Mouse (Mus musculus) embryonic facial prominence, embryonic 11.5 days (tissue): Measurements from ENCODE around the gene Gm20388. TPM values are rescaled to one million over a fixed set of nuclear protein-coding genes. Genes with fewer than 3 reads are reported as not detected.
A peak's percentile ranks its signal among the peaks of the same experiment; 100 is the strongest.

Experiments used
- ATAC-seq: fragments of 200-750 bp; cut with Nextera tagmentation; replicated peaks from 2 replicates; pipeline ENCODE4 v1.8.0; 2017; ENCODE audit warnings: low read depth; ENCODE audit not compliant: insufficient number of reproducible peaks, low FRiP score, low TSS enrichment
- DNase-seq: peaks from one replicate; pipeline ENCODE4 v3.0.0-alpha.2; 2015; ENCODE audit warnings: low spot score
- H3K27ac ChIP-seq: fragments of 300-500 bp; sonication (generic); replicated peaks from 2 replicates; pipeline ENCODE4 v1.5.1; 2014; ENCODE audit warnings: mild to moderate bottlenecking, low read depth, low read length, control low read depth
- H3K27me3 ChIP-seq: fragments of 300-500 bp; sonication (generic); 2 replicates; pipeline ENCODE4 v1.6.1; 2014; ENCODE audit warnings: mild to moderate bottlenecking, low read length, moderate library complexity, mixed read lengths; ENCODE audit not compliant: control insufficient read depth, insufficient read depth
- H3K36me3 ChIP-seq: fragments of 300-500 bp; sonication (generic); replicated peaks from 2 replicates; pipeline ENCODE4 v1.6.1; 2014; ENCODE audit warnings: low read depth, mild to moderate bottlenecking, low read length, moderate library complexity, mixed read lengths; ENCODE audit not compliant: control insufficient read depth, insufficient read depth
- H3K4me1 ChIP-seq: fragments of 300-500 bp; sonication (generic); 2 replicates; pipeline ENCODE4 v1.6.1; 2014; ENCODE audit warnings: low read length, mixed read lengths; ENCODE audit not compliant: control insufficient read depth, insufficient read depth
- H3K4me2 ChIP-seq: fragments of 300-500 bp; sonication (generic); 2 replicates; pipeline ENCODE4 v1.6.1; 2014; ENCODE audit warnings: low read depth, mild to moderate bottlenecking, control low read depth, low read length, moderate library complexity
- H3K4me3 ChIP-seq: fragments of 300-500 bp; sonication (generic); 2 replicates; pipeline ENCODE4 v1.5.1; 2014; ENCODE audit warnings: low read depth, low read length, control low read depth
- H3K9ac ChIP-seq: fragments of 300-500 bp; sonication (generic); replicated peaks from 2 replicates; pipeline ENCODE4 v1.6.1; 2014; ENCODE audit warnings: mild to moderate bottlenecking, control low read depth, low read length
- H3K9me3 ChIP-seq: fragments of 300-500 bp; sonication (generic); replicated peaks from 2 replicates; pipeline ENCODE4 v1.6.1; 2016; ENCODE audit warnings: mild to moderate bottlenecking, low read length, inconsistent platforms, mixed read lengths; ENCODE audit not compliant: control insufficient read depth
- WGBS: fragments of 180-500 bp; shearing (Covaris S2); extraction: QIAGEN DNeasy Blood & Tissue Kit; methylation state at CpG from one replicate; pipeline ENCODE4 v1.1.7; 2014; 5-methylcytosine and 5-hydroxymethylcytosine counted together
- polyA plus RNA-seq: library from polyadenylated mRNA; unstranded; fragments of >200 nt; fragmentation: Nextera tagmentation; extraction: Ambion mirVana; gene quantifications from 2 replicates; pipeline ENCODE4 v1.2.1, GENCODE M21; 2014

Gene Gm20388
- polyA plus RNA-seq, 1 experiment from 2014 or later = 3.1 TPM

- Histone ChIP-seq H3K4me2 (no peak overlapping the region; the same call in 1 of the 2 replicates), H3K9me3 (no peaks in the 10 kb centered on the region), H3K4me3 (no peak overlapping the region), H3K27ac (no peak overlapping the region), H3K9ac (no peak overlapping the region), H3K27me3 (no peaks in the 10 kb centered on the region), H3K36me3 (no peaks in the 10 kb centered on the region), H3K4me1 (peaks cover 8% of the 10 kb centered on the region)
- DNase-seq (no peak), ATAC-seq (no peak)
- WGBS = 98% methylated on average over 5 of the region's 5 CpGs
Observed at GRCm38 (mm10) chr8:121827726-121828125, 1917.1 kb downstream of the Gm20388 start.

- 33% methylated on average over 10 of the region's 10 CpGs for WGBS
- no peak overlapping the region for H3K27ac ChIP-seq
- no peak for DNase-seq
Observed at GRCm38 (mm10) chr8:121828376-121829023, 1917.9 kb downstream of the Gm20388 start.

GRCm38 (mm10) chr8:121829048-121829776 is 1918.6 kb downstream of the Gm20388 start, which contains the start of gene Klhdc4:
Klhdc4 (minus strand) TSS chr8:121829569.
- under 1% methylated on average over 66 of the region's 68 CpGs for WGBS
- Histone ChIP-seq H3K4me3 (peak within 1 kb of the TSS; percentile 85), H3K27me3 (no peaks in the 10 kb centered on the region), H3K9me3 (no peaks in the 10 kb centered on the region), H3K27ac (no peak within 1 kb of the TSS), H3K4me2 (peak within 1 kb of the TSS; percentile 87), H3K36me3 (no peaks in the 10 kb centered on the region), H3K9ac (peak within 1 kb of the TSS; percentile 78), H3K4me1 (peaks cover 8% of the 10 kb centered on the region)
- DNase-seq (peak; percentile 93), ATAC-seq (peak; percentile 93)

More at GRCm38 (mm10) chr8:121828376-121829023, 1917.9 kb downstream of the Gm20388 start:
- Histone ChIP-seq H3K9me3 (no peaks in the 10 kb centered on the region), H3K9ac (peak overlapping the region; percentile 78), H3K4me3 (peak overlapping the region; percentile 85), H3K4me2 (peak overlapping the region; percentile 87), H3K27me3 (no peaks in the 10 kb centered on the region), H3K36me3 (no peaks in the 10 kb centered on the region), H3K4me1 (peaks cover 8% of the 10 kb centered on the region)
- ATAC-seq = no peak

GRCm38 (mm10) chr8:121829777-121830362 is 1919.2 kb downstream of the Gm20388 start:
- H3K4me3 ChIP-seq = peak overlapping the region; percentile 85
- H3K36me3 ChIP-seq = no peaks in the 10 kb centered on the region
- peak overlapping the region; percentile 78 for H3K9ac ChIP-seq
- H3K4me1 ChIP-seq = peaks cover 8% of the 10 kb centered on the region
- no peaks in the 10 kb centered on the region for H3K9me3 ChIP-seq
- no peaks in the 10 kb centered on the region for H3K27me3 ChIP-seq
- no peak; the same call in 1 of the 2 replicates for ATAC-seq
- H3K27ac ChIP-seq = no peak overlapping the region
- peak overlapping the region; percentile 87 for H3K4me2 ChIP-seq
- WGBS = 14% methylated on average over 18 of the region's 18 CpGs
- DNase-seq = no peak

- Histone ChIP-seq H3K9me3 (no peaks in the 10 kb centered on the region), H3K4me2 (no peak overlapping the region), H3K36me3 (no peaks in the 10 kb centered on the region), H3K4me3 (no peak overlapping the region), H3K4me1 (peaks cover 8% of the 10 kb centered on the region), H3K9ac (no peak overlapping the region), H3K27ac (no peak overlapping the region), H3K27me3 (no peaks in the 10 kb centered on the region)
- no peak for ATAC-seq
- 77% methylated on average over 2 of the region's 2 CpGs for WGBS
- DNase-seq = no peak
Observed at GRCm38 (mm10) chr8:121832061-121832460, 1921.4 kb downstream of the Gm20388 start.

- Histone ChIP-seq H3K36me3 (no peaks in the 10 kb centered on the region), H3K4me1 (peaks cover 8% of the 10 kb centered on the region), H3K4me2 (no peak overlapping the region), H3K9ac (no peak overlapping the region), H3K4me3 (no peak overlapping the region), H3K27me3 (no peaks in the 10 kb centered on the region), H3K9me3 (no peaks in the 10 kb centered on the region), H3K27ac (no peak overlapping the region)
- ATAC-seq (no peak), DNase-seq (peak; percentile 77)
- 18% methylated on average over 6 of the region's 6 CpGs for WGBS
Observed at GRCm38 (mm10) chr8:121832503-121832902, 1921.9 kb downstream of the Gm20388 start.

GRCm38 (mm10) chr8:121841242-121841641 is 1930.6 kb downstream of the Gm20388 start:
- H3K4me3 ChIP-seq = no peak overlapping the region
- no peaks in the 10 kb centered on the region for H3K9me3 ChIP-seq
- no peaks in the 10 kb centered on the region for H3K36me3 ChIP-seq
- WGBS = 61% methylated on average over 8 of the region's 8 CpGs
- ATAC-seq (no peak), DNase-seq (peak; percentile 35)
- no peaks in the 10 kb centered on the region for H3K4me1 ChIP-seq
- H3K4me2 ChIP-seq = no peak overlapping the region
- no peak overlapping the region for H3K27ac ChIP-seq
- no peak overlapping the region for H3K9ac ChIP-seq
- H3K27me3 ChIP-seq = no peaks in the 10 kb centered on the region
